8 mouse cellular contexts compared by ENCODE assay signal in the genomic region with DNA sequence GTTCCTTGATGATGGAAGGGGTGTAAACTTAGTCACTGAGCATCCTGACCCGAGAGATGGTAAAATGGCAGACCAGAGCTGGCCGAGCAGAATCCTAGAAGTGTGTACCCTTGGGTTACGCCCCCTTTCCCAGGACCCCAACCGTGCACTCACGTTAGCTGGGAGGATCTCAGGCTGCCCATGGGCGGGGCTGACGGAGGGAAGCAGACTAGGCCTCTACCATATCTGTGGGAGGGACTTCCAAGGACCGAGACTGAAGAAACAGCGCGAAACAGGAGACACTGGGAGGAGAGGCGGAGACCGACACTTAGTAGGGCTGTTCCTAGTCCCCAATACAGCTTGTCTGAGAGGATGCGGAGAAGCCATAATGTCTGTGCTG. TPM values are rescaled to one million over a fixed set of nuclear protein-coding genes. Genes with fewer than 3 reads are reported as not detected.
DNase-seq lines count a peak whose midpoint lies in the region; ATAC-seq and TF ChIP-seq lines count a peak whose summit lies in the region.

No protein-coding gene starts in this region.

- peaks cover 3% of the 10 kb centered on the region; the same call in 1 of the 2 replicates for H3K36me3 ChIP-seq in hindbrain, embryonic 16.5 days (ENCODE audit: control insufficient read depth, insufficient read depth, low read length)
- H3K36me3 ChIP-seq in lung, embryonic 15.5 days = peaks cover 5% of the 10 kb centered on the region; the same call in 1 of the 2 replicates

- peak overlapping the region; percentile 87 for H3K27ac ChIP-seq in gastrocnemius, adult 2 months
- no peak overlapping the region for H3K27ac ChIP-seq in hindbrain, embryonic 16.5 days (ENCODE audit: low read depth, low read length)
- H3K27ac ChIP-seq in lung, embryonic 15.5 days = peak overlapping the region; percentile 88

- ATAC-seq in hindbrain, embryonic 16.5 days = no peak
- peak; percentile 27; the same call in 1 of the 2 replicates for ATAC-seq in lung, embryonic 15.5 days (ENCODE audit: borderline replicate concordance, extremely low read depth, low FRiP score, low TSS enrichment)
- no peak for ATAC-seq in frontal cortex, adult (ENCODE audit: low TSS enrichment)

- H3K9me3 ChIP-seq in hindbrain, embryonic 16.5 days (ENCODE audit: control insufficient read depth, low read length) = no peaks in the 10 kb centered on the region
- H3K9me3 ChIP-seq in lung, embryonic 15.5 days = no peaks in the 10 kb centered on the region

- TF ChIP-seq CTCF in gastrocnemius, adult 2 months (IDR thresholded peaks at IDR 0.05) = no peak

- H3K27me3 ChIP-seq in hindbrain, embryonic 16.5 days (replicated peaks; ENCODE audit: control insufficient read depth, insufficient read depth, low read length) = peaks cover 59% of the 10 kb centered on the region
- peaks cover 49% of the 10 kb centered on the region for H3K27me3 ChIP-seq in lung, embryonic 15.5 days

- no peak for DNase-seq in gastrocnemius, adult 2 months
- DNase-seq in gastrocnemius, postnatal 10 days = no peak
- DNase-seq in embryo, embryonic 9.5 days (ENCODE audit: extremely low spot score) = peak; percentile 63
- peak; percentile 55 for DNase-seq in retina, postnatal 1 day
- DNase-seq in gastrocnemius, adult 18-20 months (ENCODE audit: low spot score) = no peak

- H3K9ac ChIP-seq in hindbrain, embryonic 16.5 days (ENCODE audit: low read depth, low read length) = peak overlapping the region; percentile 53; the same call in 1 of the 2 replicates
- peak overlapping the region; percentile 64 for H3K9ac ChIP-seq in lung, embryonic 15.5 days

- intact Hi-C loops in gastrocnemius, adult 2 months (cut with DNase I) = no loop called here

- peaks cover 28% of the 10 kb centered on the region for H3K4me1 ChIP-seq in hindbrain, embryonic 16.5 days (ENCODE audit: control insufficient read depth, insufficient read depth, low read depth, low read length)
- peaks cover 51% of the 10 kb centered on the region for H3K4me1 ChIP-seq in lung, embryonic 15.5 days

- 4% methylated on average over 13 of the region's 13 CpGs for WGBS in hindbrain, embryonic 16.5 days
- 4% methylated on average over 13 of the region's 13 CpGs for WGBS in lung, embryonic 15.5 days

- peak overlapping the region; percentile 80 for H3K4me3 ChIP-seq in gastrocnemius, adult 2 months
- peak overlapping the region; percentile 40 for H3K4me3 ChIP-seq in hindbrain, embryonic 16.5 days (ENCODE audit: low read length)
- peak overlapping the region; percentile 50 for H3K4me3 ChIP-seq in lung, embryonic 15.5 days

- H3K4me2 ChIP-seq in hindbrain, embryonic 16.5 days (ENCODE audit: low read length) = peak overlapping the region; percentile 72
- peak overlapping the region; percentile 89 for H3K4me2 ChIP-seq in lung, embryonic 15.5 days

RNA-seq across cellular contexts. Expression of a gene that starts 1.4 kb away (rescaled TPM):
- total RNA-seq in gastrocnemius, adult 2 months (2021) = 1 to 10 TPM; 6.0 to 8.8 TPM
- total RNA-seq in gastrocnemius, postnatal 10 days (2021) = 10 to 100 TPM in 1 of 2 experiments, 1 to 10 TPM in 1; 9.7 to 12.6 TPM
- polyA plus RNA-seq in hindbrain, embryonic 16.5 days (2015; fragmentation: Nextera tagmentation; extraction: Ambion mirVana) = 4.8 and 5.6 TPM in 2 replicates
- polyA plus RNA-seq in lung, embryonic 15.5 days (2015; fragmentation: Nextera tagmentation; extraction: Ambion mirVana) = 17.0 and 17.3 TPM in 2 replicates
- total RNA-seq in gastrocnemius, adult 18-20 months (2021) = 1 to 10 TPM; 6.1 to 6.8 TPM

RNA-seq across cellular contexts. Expression of a gene that starts 50.4 kb away (rescaled TPM):
- total RNA-seq in gastrocnemius, adult 2 months (2021) = 10 to 100 TPM; 12.3 to 13.7 TPM
- total RNA-seq in gastrocnemius, postnatal 10 days (2021) = 10 to 100 TPM in 1 of 2 experiments, 1 to 10 TPM in 1; 8.2 to 10.3 TPM
- polyA plus RNA-seq in hindbrain, embryonic 16.5 days (2015; fragmentation: Nextera tagmentation; extraction: Ambion mirVana) = 7.2 and 9.6 TPM in 2 replicates
- polyA plus RNA-seq in lung, embryonic 15.5 days (2015; fragmentation: Nextera tagmentation; extraction: Ambion mirVana) = 8.3 TPM in 2 replicates
- total RNA-seq in gastrocnemius, adult 18-20 months (2021) = 10 to 100 TPM; 14.8 to 16.4 TPM

Comparison
In these comparisons a context has a peak if more than half of its experiments do, and no peak if none do; other contexts are left out.
1. DNase-seq: peak in embryo, embryonic 9.5 days (single experiment) and retina, postnatal 1 day (single experiment); none in gastrocnemius, adult 2 months (single experiment), gastrocnemius, postnatal 10 days (single experiment) and gastrocnemius, adult 18-20 months (single experiment).
2. Peak in every context shown above with its lines, with median percentiles within 50 percentile points of each other: H3K4me3 ChIP-seq.